Mouse (Mus musculus) adrenal gland, postnatal 4 days (tissue): ENCODE data around the gene Srrd. TPM values are rescaled to one million over a fixed set of nuclear protein-coding genes. Genes with fewer than 3 reads are reported as not detected.
"Not testable (repeated sequence)": the region's sequence is repeated elsewhere in the genome, so short reads cannot be mapped to it uniquely, and the experiment has no call there.

Experiments
- DNase-seq, 2 experiments: peaks; one replicate each; pipeline ENCODE4 v3.0.0; 2021 to 2022; ENCODE audit warnings: low spot score in 2 of 2, mixed read lengths in 2 of 2
- total RNA-seq, 2 experiments: library from RNA; stranded (reverse); gene quantifications; 2 replicates each; pipeline ENCODE4 v1.2.3; 2021

Gene Srrd
- total RNA-seq, 2 experiments from 2014 or later = 21.4 to 28.4 TPM

- DNase-seq = no peak
Measured at GRCm38 (mm10) chr5:112320936-112321335, 21.9 kb downstream of the Srrd start.

GRCm38 (mm10) chr5:112320379-112320778 lies 22.5 kb downstream of the Srrd start:
- DNase-seq = no peak

GRCm38 (mm10) chr5:112319343-112319742 lies 23.5 kb downstream of the Srrd start:
- DNase-seq = not testable (repeated sequence)

GRCm38 (mm10) chr5:112317328-112317727 lies 25.5 kb downstream of the Srrd start:
- no peak for DNase-seq

GRCm38 (mm10) chr5:112316468-112316867 lies 26.4 kb downstream of the Srrd start:
- no peak for DNase-seq

- DNase-seq = no peak
Measured at GRCm38 (mm10) chr5:112313222-112313885, 29.5 kb downstream of the Srrd start.

GRCm38 (mm10) chr5:112305842-112306241 lies 37.0 kb downstream of the Srrd start:
- no peak for DNase-seq

GRCm38 (mm10) chr5:112302310-112302709 lies 40.5 kb downstream of the Srrd start:
- no peak for DNase-seq

GRCm38 (mm10) chr5:112301694-112302093 lies 41.1 kb downstream of the Srrd start:
- no peak for DNase-seq

GRCm38 (mm10) chr5:112300721-112301308 lies 42.0 kb downstream of the Srrd start:
- DNase-seq = no peak

- DNase-seq = no peak
Measured at GRCm38 (mm10) chr5:112300112-112300511, 42.7 kb downstream of the Srrd start.

GRCm38 (mm10) chr5:112299399-112299798 lies 43.4 kb downstream of the Srrd start:
- no peak for DNase-seq

- peak in 1 of 2 experiments; percentile 46 for DNase-seq
Measured at GRCm38 (mm10) chr5:112298226-112298988, 44.4 kb downstream of the Srrd start.

GRCm38 (mm10) chr5:112297257-112297656 lies 45.6 kb downstream of the Srrd start:
- no peak for DNase-seq

GRCm38 (mm10) chr5:112296404-112297181 lies 46.2 kb downstream of the Srrd start:
- DNase-seq = no peak

- no peak for DNase-seq
Measured at GRCm38 (mm10) chr5:112295564-112295963, 47.3 kb downstream of the Srrd start.

GRCm38 (mm10) chr5:112295162-112295561 lies 47.7 kb downstream of the Srrd start:
- DNase-seq = no peak

GRCm38 (mm10) chr5:112294696-112295095 lies 48.1 kb downstream of the Srrd start:
- DNase-seq = no peak

- no peak for DNase-seq
Measured at GRCm38 (mm10) chr5:112293800-112294199, 49.0 kb downstream of the Srrd start.

- DNase-seq = no peak
Measured at GRCm38 (mm10) chr5:112292343-112292980, 50.4 kb downstream of the Srrd start.

- no peak for DNase-seq
Measured at GRCm38 (mm10) chr5:112291866-112292265, 51.0 kb downstream of the Srrd start.
